ENCODE assay signal across 8 mouse cellular contexts in genomic region chr4:123080791-123081190, GRCm38 (mm10). TPM values are rescaled to one million over a fixed set of nuclear protein-coding genes. Genes with fewer than 3 reads are reported as not detected.
DNase-seq lines count a peak whose midpoint lies in the region; ATAC-seq and TF ChIP-seq lines count a peak whose summit lies in the region.

No protein-coding gene starts in this region.

- H3K9me3 ChIP-seq in liver, postnatal 0 days (ENCODE audit: low read length), result no peaks in the 10 kb centered on the region
- H3K9me3 ChIP-seq in liver, embryonic 11.5 days (ENCODE audit: control insufficient read depth, low read length), result no peaks in the 10 kb centered on the region
- H3K9me3 ChIP-seq in intestine, embryonic 16.5 days (ENCODE audit: control insufficient read depth, low read length), result no peaks in the 10 kb centered on the region

- 55% methylated on average over 13 of the region's 13 CpGs for WGBS in liver, postnatal 0 days (ENCODE audit: insufficient replicate concordance)
- 54% methylated on average over 13 of the region's 13 CpGs for WGBS in liver, embryonic 11.5 days
- 38% methylated on average over 13 of the region's 13 CpGs for WGBS in intestine, embryonic 16.5 days

- no peaks in the 10 kb centered on the region for H3K4me1 ChIP-seq in liver, postnatal 0 days (ENCODE audit: insufficient read depth)
- no peaks in the 10 kb centered on the region for H3K4me1 ChIP-seq in liver, embryonic 11.5 days (replicated peaks; ENCODE audit: control insufficient read depth, insufficient read depth, low read length)
- H3K4me1 ChIP-seq in intestine, embryonic 16.5 days (ENCODE audit: control insufficient read depth, insufficient read depth, low read length), result no peaks in the 10 kb centered on the region

- H3K27ac ChIP-seq in liver, postnatal 0 days (ENCODE audit: low read depth), result no peak overlapping the region
- H3K27ac ChIP-seq in liver, embryonic 11.5 days (ENCODE audit: low read depth, low read length), result no peak overlapping the region
- H3K27ac ChIP-seq in intestine, embryonic 16.5 days (ENCODE audit: low read length), result no peak overlapping the region

- H3K4me3 ChIP-seq in liver, postnatal 0 days (ENCODE audit: low read depth, low read length), result no peak overlapping the region
- H3K4me3 ChIP-seq in liver, embryonic 11.5 days (ENCODE audit: low read depth, low read length), result no peak overlapping the region
- H3K4me3 ChIP-seq in intestine, embryonic 16.5 days (ENCODE audit: low read length), result no peak overlapping the region

- H3K36me3 ChIP-seq in liver, postnatal 0 days (replicated peaks; ENCODE audit: insufficient read depth, low read length), result no peaks in the 10 kb centered on the region
- H3K36me3 ChIP-seq in liver, embryonic 11.5 days (ENCODE audit: control insufficient read depth, insufficient read depth, low read length), result no peaks in the 10 kb centered on the region
- H3K36me3 ChIP-seq in intestine, embryonic 16.5 days (ENCODE audit: control insufficient read depth, insufficient read depth, low read length), result no peaks in the 10 kb centered on the region

- no peak overlapping the region for H3K4me2 ChIP-seq in liver, postnatal 0 days (ENCODE audit: low read depth, low read length)
- no peak overlapping the region for H3K4me2 ChIP-seq in liver, embryonic 11.5 days
- H3K4me2 ChIP-seq in intestine, embryonic 16.5 days (ENCODE audit: low read depth, low read length), result no peak overlapping the region

- peak; percentile 30 for DNase-seq in liver, postnatal 0 days
- no peak for DNase-seq in liver, embryonic 11.5 days (ENCODE audit: low spot score)
- peak; percentile 62 for DNase-seq in urinary bladder, adult 2 months (ENCODE audit: low spot score)
- DNase-seq in embryo, embryonic 10.5 days (ENCODE audit: low spot score), result no peak
- DNase-seq in heart, adult 8-10 months (ENCODE audit: low spot score), result no peak
- DNase-seq in gastrocnemius, adult 18-20 months (ENCODE audit: low spot score), result no peak

- no peak overlapping the region for H3K9ac ChIP-seq in liver, postnatal 0 days (replicated peaks)
- no peak overlapping the region for H3K9ac ChIP-seq in liver, embryonic 11.5 days (ENCODE audit: low read depth, low read length)
- H3K9ac ChIP-seq in intestine, embryonic 16.5 days (ENCODE audit: low read depth, low read length), result no peak overlapping the region

- H3K27me3 ChIP-seq in liver, postnatal 0 days (ENCODE audit: insufficient read depth, low read length), result no peaks in the 10 kb centered on the region
- 0 out of 2 replicates have a peak, but pooled peaks cover 4% of the 10 kb centered on the region for H3K27me3 ChIP-seq in liver, embryonic 11.5 days (replicated peaks; ENCODE audit: control insufficient read depth, insufficient read depth, low read length)
- no peaks in the 10 kb centered on the region for H3K27me3 ChIP-seq in intestine, embryonic 16.5 days (replicated peaks; ENCODE audit: control insufficient read depth, insufficient read depth, low read length)

- no peak for TF ChIP-seq EP300 in liver, postnatal 0 days (IDR thresholded peaks at IDR 0.05; ENCODE audit: low read depth)

- no peak for TF ChIP-seq CTCF in liver, postnatal 0 days (IDR thresholded peaks at IDR 0.05; ENCODE audit: low read depth)

- 0 out of 2 replicates have a peak, but pooled peaks have one; percentile 16 for ATAC-seq in liver, postnatal 0 days
- no peak for ATAC-seq in liver, embryonic 11.5 days (replicated peaks; ENCODE audit: low FRiP score)
- ATAC-seq in intestine, embryonic 16.5 days, result peak; percentile 75
- peak; percentile 45 for ATAC-seq in megakaryocyte progenitor cell, adult 5-6 weeks (replicated peaks; ENCODE audit: poor library complexity)

RNA-seq across cellular contexts. Expression of gene Bmp8b, which starts 24.2 kb away (rescaled TPM):
- polyA plus RNA-seq in liver, postnatal 0 days (2015; fragmentation: Nextera tagmentation; extraction: Ambion mirVana), result 0.07 and 0.09 TPM in 2 replicates
- 1.7 and 2.2 TPM in 2 replicates for polyA plus RNA-seq in liver, embryonic 11.5 days (2014; fragmentation: Nextera tagmentation; extraction: Ambion mirVana)
- polyA plus RNA-seq in intestine, embryonic 16.5 days (2015; fragmentation: Nextera tagmentation; extraction: Ambion mirVana), result 0.29 and 0.47 TPM in 2 replicates
- not detected in 2 replicates for total RNA-seq in megakaryocyte progenitor cell, adult 5-6 weeks (2015)
- total RNA-seq in megakaryocyte progenitor cell, adult 5-6 weeks (2017), result not detected in 2 replicates
- 0.74 and 1.3 TPM in 2 replicates for polyA plus RNA-seq in urinary bladder, adult 2 months (2012; rRNA removed)
- total RNA-seq in heart, adult 8-10 months (2022), result not detected
- not detected for total RNA-seq in gastrocnemius, adult 18-20 months (2021)

RNA-seq across cellular contexts. Expression of gene Oxct2b, which starts 35.3 kb away (rescaled TPM):
- not detected in 2 replicates for polyA plus RNA-seq in liver, postnatal 0 days (2015; fragmentation: Nextera tagmentation; extraction: Ambion mirVana)
- polyA plus RNA-seq in liver, embryonic 11.5 days (2014; fragmentation: Nextera tagmentation; extraction: Ambion mirVana), result not detected in 2 replicates
- 0.13 TPM in 1 of 2 replicates, not detected in the other for polyA plus RNA-seq in intestine, embryonic 16.5 days (2015; fragmentation: Nextera tagmentation; extraction: Ambion mirVana)
- not detected in 2 replicates for total RNA-seq in megakaryocyte progenitor cell, adult 5-6 weeks (2015)
- total RNA-seq in megakaryocyte progenitor cell, adult 5-6 weeks (2017), result not detected in 2 replicates
- polyA plus RNA-seq in urinary bladder, adult 2 months (2012; rRNA removed), result 0.21 and 0.33 TPM in 2 replicates
- total RNA-seq in heart, adult 8-10 months (2022), result not detected
- total RNA-seq in gastrocnemius, adult 18-20 months (2021), result not detected

RNA-seq across cellular contexts. Expression of gene Ppie, which starts 59.0 kb away (rescaled TPM):
- 25.4 and 26.6 TPM in 2 replicates for polyA plus RNA-seq in liver, postnatal 0 days (2015; fragmentation: Nextera tagmentation; extraction: Ambion mirVana)
- 108 and 110 TPM in 2 replicates for polyA plus RNA-seq in liver, embryonic 11.5 days (2014; fragmentation: Nextera tagmentation; extraction: Ambion mirVana)
- polyA plus RNA-seq in intestine, embryonic 16.5 days (2015; fragmentation: Nextera tagmentation; extraction: Ambion mirVana), result 76.1 and 84.1 TPM in 2 replicates
- total RNA-seq in megakaryocyte progenitor cell, adult 5-6 weeks (2015), result 38.5 and 52.5 TPM in 2 replicates
- 64.9 and 74.0 TPM in 2 replicates for total RNA-seq in megakaryocyte progenitor cell, adult 5-6 weeks (2017)
- polyA plus RNA-seq in urinary bladder, adult 2 months (2012; rRNA removed), result 35.6 and 35.8 TPM in 2 replicates
- 10 to 100 TPM; 22.0 to 27.8 (median 24.1) TPM for total RNA-seq in heart, adult 8-10 months (2022)
- total RNA-seq in gastrocnemius, adult 18-20 months (2021), result 10 to 100 TPM; 20.5 to 20.9 TPM

Comparison
In these comparisons a context has a peak if more than half of its experiments do, and no peak if none do; other contexts are left out.
1. DNase-seq: peak in liver, postnatal 0 days (single experiment) and urinary bladder, adult 2 months (single experiment); none in liver, embryonic 11.5 days (single experiment), embryo, embryonic 10.5 days (single experiment), heart, adult 8-10 months (single experiment) and gastrocnemius, adult 18-20 months (single experiment).